ENCODE assay signal across 8 mouse cellular contexts in the genomic region with DNA sequence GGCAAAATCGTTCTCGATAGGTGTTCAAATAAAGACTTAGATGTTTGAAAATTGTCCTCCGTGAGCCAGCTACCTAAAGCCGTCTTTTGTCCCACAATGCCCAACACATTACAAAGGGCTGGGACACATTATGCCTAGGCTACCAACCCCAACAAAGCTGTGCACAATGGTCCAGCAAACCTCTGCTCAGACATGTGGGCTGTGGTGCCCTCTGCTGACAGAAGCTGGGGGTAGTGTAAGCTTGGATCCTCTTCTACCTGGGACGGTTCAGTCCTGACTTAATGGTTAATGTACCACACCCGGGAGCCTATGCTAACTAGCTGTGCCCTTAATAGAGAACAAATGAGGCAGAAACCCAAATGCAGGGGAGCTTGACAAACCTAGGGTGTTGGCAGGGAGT. TPM values are rescaled to one million over a fixed set of nuclear protein-coding genes. Genes with fewer than 3 reads are reported as not detected.
DNase-seq lines count a peak whose midpoint lies in the region; ATAC-seq lines count a peak whose summit lies in the region.

No protein-coding gene starts in this region.

- H3K36me3 ChIP-seq in forebrain, embryonic 13.5 days (ENCODE audit: poor library complexity, severe bottlenecking): peaks cover 7% of the 10 kb centered on the region
- H3K36me3 ChIP-seq in neural tube, embryonic 13.5 days: no peaks in the 10 kb centered on the region

- peak; percentile 32 to 43 for DNase-seq in cerebellum, postnatal 36 days
- DNase-seq in cerebellum, adult 9-11 months: no peak
- peak; percentile 29 for DNase-seq in thymus, postnatal 0 days (ENCODE audit: low spot score)
- no peak for DNase-seq in thymus, postnatal 10 days (ENCODE audit: low spot score in 2 of 2)
- peak; percentile 79 to 81 for DNase-seq in kidney, postnatal 4 days

- no peaks in the 10 kb centered on the region for H3K27me3 ChIP-seq in forebrain, embryonic 13.5 days
- H3K27me3 ChIP-seq in neural tube, embryonic 13.5 days: no peaks in the 10 kb centered on the region

- WGBS in forebrain, embryonic 13.5 days: 27% methylated on average over 6 of the region's 6 CpGs
- 48% methylated on average over 6 of the region's 6 CpGs for WGBS in neural tube, embryonic 13.5 days

- ATAC-seq in forebrain, embryonic 13.5 days: peak; percentile 77
- peak; percentile 56; the same call in 1 of the 2 replicates for ATAC-seq in neural tube, embryonic 13.5 days (ENCODE audit: low read depth)
- no peak for ATAC-seq in monocyte, adult 5-6 weeks (replicated peaks; ENCODE audit: insufficient number of reproducible peaks, low FRiP score, low TSS enrichment, poor library complexity, severe bottlenecking)

- no peak overlapping the region for H3K27ac ChIP-seq in forebrain, embryonic 13.5 days
- H3K27ac ChIP-seq in neural tube, embryonic 13.5 days (replicated peaks): no peak overlapping the region

- no peak overlapping the region for H3K4me3 ChIP-seq in forebrain, embryonic 13.5 days
- no peak overlapping the region for H3K4me3 ChIP-seq in neural tube, embryonic 13.5 days

- H3K4me2 ChIP-seq in forebrain, embryonic 13.5 days: no peak overlapping the region
- no peak overlapping the region for H3K4me2 ChIP-seq in neural tube, embryonic 13.5 days

- no peaks in the 10 kb centered on the region for H3K9me3 ChIP-seq in forebrain, embryonic 13.5 days (replicated peaks)
- H3K9me3 ChIP-seq in neural tube, embryonic 13.5 days: no peaks in the 10 kb centered on the region

- H3K9ac ChIP-seq in forebrain, embryonic 13.5 days: no peak overlapping the region
- H3K9ac ChIP-seq in neural tube, embryonic 13.5 days: no peak overlapping the region

- H3K4me1 ChIP-seq in forebrain, embryonic 13.5 days: peaks cover 27% of the 10 kb centered on the region
- peaks cover 17% of the 10 kb centered on the region for H3K4me1 ChIP-seq in neural tube, embryonic 13.5 days (replicated peaks)

RNA-seq across cellular contexts. Expression of a gene that starts 12.3 kb away (rescaled TPM):
- polyA plus RNA-seq in thymus, postnatal 0 days (2015; fragmentation: Nextera tagmentation; extraction: Ambion mirVana): 0.06 TPM in 1 of 2 replicates, not detected in the other
- 50.1 and 56.9 TPM in 2 replicates for polyA plus RNA-seq in forebrain, embryonic 13.5 days (2015; fragmentation: Nextera tagmentation; extraction: Ambion mirVana)
- 19.8 and 22.3 TPM in 2 replicates for polyA plus RNA-seq in neural tube, embryonic 13.5 days (2015; fragmentation: Nextera tagmentation; extraction: Ambion mirVana)
- 0.10 to 0.11 TPM in 2 of 3 replicates, not detected in the other for total RNA-seq in monocyte, adult 5-6 weeks (2017)

RNA-seq across cellular contexts. Expression of a gene that starts 12.3 kb away (rescaled TPM):
- 11.5 and 14.7 TPM in 2 replicates for polyA plus RNA-seq in thymus, postnatal 0 days (2015; fragmentation: Nextera tagmentation; extraction: Ambion mirVana)
- 10.0 and 11.2 TPM in 2 replicates for polyA plus RNA-seq in forebrain, embryonic 13.5 days (2015; fragmentation: Nextera tagmentation; extraction: Ambion mirVana)
- polyA plus RNA-seq in neural tube, embryonic 13.5 days (2015; fragmentation: Nextera tagmentation; extraction: Ambion mirVana): 53.6 and 58.2 TPM in 2 replicates
- total RNA-seq in monocyte, adult 5-6 weeks (2017): not detected in 3 replicates

RNA-seq across cellular contexts. Expression of a gene that starts 33.2 kb away (rescaled TPM):
- polyA plus RNA-seq in thymus, postnatal 0 days (2015; fragmentation: Nextera tagmentation; extraction: Ambion mirVana): 17.8 and 18.3 TPM in 2 replicates
- 7.1 and 8.3 TPM in 2 replicates for polyA plus RNA-seq in forebrain, embryonic 13.5 days (2015; fragmentation: Nextera tagmentation; extraction: Ambion mirVana)
- 3.4 and 4.0 TPM in 2 replicates for polyA plus RNA-seq in neural tube, embryonic 13.5 days (2015; fragmentation: Nextera tagmentation; extraction: Ambion mirVana)
- total RNA-seq in monocyte, adult 5-6 weeks (2017): 6.6 to 23.5 TPM (median 15.6 TPM) in 3 replicates

RNA-seq across cellular contexts. Expression of a gene that starts 36.6 kb away (rescaled TPM):
- 48.3 and 55.1 TPM in 2 replicates for polyA plus RNA-seq in thymus, postnatal 0 days (2015; fragmentation: Nextera tagmentation; extraction: Ambion mirVana)
- 71.6 and 77.9 TPM in 2 replicates for polyA plus RNA-seq in forebrain, embryonic 13.5 days (2015; fragmentation: Nextera tagmentation; extraction: Ambion mirVana)
- 86.0 and 107 TPM in 2 replicates for polyA plus RNA-seq in neural tube, embryonic 13.5 days (2015; fragmentation: Nextera tagmentation; extraction: Ambion mirVana)
- total RNA-seq in monocyte, adult 5-6 weeks (2017): 11.3 to 14.2 TPM (median 13.0 TPM) in 3 replicates

Comparison
In these comparisons a context has a peak if more than half of its experiments do, and no peak if none do; other contexts are left out.
1. DNase-seq: peak in cerebellum, postnatal 36 days (2 of 2), thymus, postnatal 0 days (single experiment) and kidney, postnatal 4 days (2 of 2); none in cerebellum, adult 9-11 months (single experiment) and thymus, postnatal 10 days (0 of 2).
2. RNA of a gene that starts 12.3 kb away (polyA plus RNA-seq): 50.1 to 56.9 TPM in forebrain, embryonic 13.5 days and 19.8 to 22.3 TPM in neural tube, embryonic 13.5 days; 0.06 TPM in thymus, postnatal 0 days; every median in the first group is over 10 times any median in the second.